In the genomic region with DNA sequence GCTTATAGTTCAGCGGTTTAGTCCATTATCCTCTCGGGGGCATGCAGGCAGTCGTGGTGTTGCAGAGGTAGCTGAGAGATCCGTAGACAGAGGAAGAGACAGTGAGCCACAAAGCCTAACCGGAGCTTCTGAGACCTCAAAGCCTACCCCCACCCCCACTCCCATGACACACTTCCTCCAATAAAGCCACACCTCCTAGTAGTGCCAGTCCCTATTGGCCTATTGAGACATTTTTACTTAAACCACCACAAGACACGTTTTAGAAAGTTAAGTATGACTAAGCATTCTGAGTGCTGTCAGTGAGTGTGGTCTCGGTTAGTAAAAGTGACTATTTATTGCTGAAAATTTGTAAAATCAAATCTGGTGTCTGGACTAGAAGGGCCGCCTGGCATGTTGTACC, we compare ENCODE assay signal across 12 mouse cellular contexts.
A peak's percentile ranks its signal among the peaks of the same experiment; 100 is the strongest.
DNase-seq lines count a peak whose midpoint lies in the region; ATAC-seq and TF ChIP-seq lines count a peak whose summit lies in the region.
"Had no signal": no experiment of that assay in that cellular context is flagged by ENCODE, and none has a peak within 500 bp of the region (broad histone marks: within the 10 kb centered on the region; RNA-seq: fewer than 3 reads in every experiment).

No protein-coding gene starts in this region.

- no peaks in the 10 kb centered on the region for H3K27me3 ChIP-seq in lung, embryonic 15.5 days
- H3K27me3 ChIP-seq in forebrain, embryonic 11.5 days (ENCODE audit: control insufficient read depth, insufficient read depth, low read length), result no peaks in the 10 kb centered on the region
- H3K27me3 ChIP-seq: limb, embryonic 12.5 days had no signal

- peak overlapping the region; percentile 2 for H3K4me3 ChIP-seq in bone marrow, adult 2 months (replicated peaks; ENCODE audit: control insufficient read depth, low read depth, low read length)
- no peak overlapping the region for H3K4me3 ChIP-seq in lung, embryonic 15.5 days
- H3K4me3 ChIP-seq in forebrain, embryonic 11.5 days (ENCODE audit: low read depth, low read length), result no peak overlapping the region
- H3K4me3 ChIP-seq: erythroblast, embryonic 14.5 days; limb, embryonic 12.5 days had no signal

- no peaks in the 10 kb centered on the region for H3K9me3 ChIP-seq in lung, embryonic 15.5 days
- H3K9me3 ChIP-seq in forebrain, embryonic 11.5 days (ENCODE audit: control insufficient read depth, low read length), result no peaks in the 10 kb centered on the region
- H3K9me3 ChIP-seq: limb, embryonic 12.5 days had no signal

- no peak for ATAC-seq in lung, embryonic 15.5 days (ENCODE audit: borderline replicate concordance, extremely low read depth, low FRiP score, low TSS enrichment)
- no peak for ATAC-seq in forebrain, embryonic 11.5 days (replicated peaks; ENCODE audit: low FRiP score)

- H3K4me1 ChIP-seq in bone marrow, adult 2 months (ENCODE audit: control insufficient read depth, insufficient read depth, low read length), result peaks cover 6% of the 10 kb centered on the region; the same call in 1 of the 2 replicates
- peaks cover 29% of the 10 kb centered on the region for H3K4me1 ChIP-seq in lung, embryonic 15.5 days
- no peaks in the 10 kb centered on the region for H3K4me1 ChIP-seq in forebrain, embryonic 11.5 days (replicated peaks; ENCODE audit: control insufficient read depth, insufficient read depth, low read length)

- no peak overlapping the region for H3K9ac ChIP-seq in lung, embryonic 15.5 days
- no peak overlapping the region for H3K9ac ChIP-seq in forebrain, embryonic 11.5 days (ENCODE audit: low read length)
- H3K9ac ChIP-seq: limb, embryonic 12.5 days had no signal

- no peak for TF ChIP-seq CTCF in bone marrow, adult 2 months (IDR thresholded peaks at IDR 0.05; ENCODE audit: control insufficient read depth, insufficient read depth, low read length)

- H3K36me3 ChIP-seq in lung, embryonic 15.5 days, result no peaks in the 10 kb centered on the region
- H3K36me3 ChIP-seq in forebrain, embryonic 11.5 days (ENCODE audit: control insufficient read depth, insufficient read depth, low read length), result no peaks in the 10 kb centered on the region
- H3K36me3 ChIP-seq: limb, embryonic 12.5 days had no signal

- no peak overlapping the region for H3K27ac ChIP-seq in bone marrow, adult 2 months (ENCODE audit: control insufficient read depth, insufficient read depth, low read depth, low read length, poor library complexity)
- H3K27ac ChIP-seq in lung, embryonic 15.5 days, result 0 out of 2 replicates have a peak overlapping the region, but pooled peaks have one; percentile 84
- no peak overlapping the region for H3K27ac ChIP-seq in forebrain, embryonic 11.5 days (ENCODE audit: low read depth, low read length)
- H3K27ac ChIP-seq: limb, embryonic 12.5 days; stomach, postnatal 0 days had no signal

- H3K4me2 ChIP-seq in lung, embryonic 15.5 days, result no peak overlapping the region
- H3K4me2 ChIP-seq in forebrain, embryonic 11.5 days (ENCODE audit: low read depth, low read length, severe bottlenecking), result no peak overlapping the region
- H3K4me2 ChIP-seq: limb, embryonic 12.5 days had no signal

- DNase-seq in A20 (ENCODE audit: low read depth, low spot score), result peak; percentile 12
- peak; percentile 5 for DNase-seq in skeletal muscle tissue, adult 2 months (ENCODE audit: low read depth, low spot score)
- DNase-seq in gastrocnemius, postnatal 4 days (ENCODE audit: low spot score in 2 of 2), result no peak
- no peak for DNase-seq in layer of hippocampus, adult 11-12 months (ENCODE audit: low spot score)
- DNase-seq in forebrain, embryonic 11.5 days (ENCODE audit: low spot score), result no peak
- DNase-seq in testis, postnatal 10 days (ENCODE audit: low spot score), result no peak
- DNase-seq: kidney, adult 18-20 months had no signal

- TF ChIP-seq POLR2A in bone marrow, adult 2 months (IDR thresholded peaks at IDR 0.05; ENCODE audit: borderline replicate concordance, control insufficient read depth, low read depth, low read length), result 0 out of 2 replicates have a peak, but pooled peaks have one; percentile 23

- WGBS in bone marrow, adult 2 months, result 3% methylated on average over 8 of the region's 8 CpGs
- WGBS in lung, embryonic 15.5 days, result 85% methylated on average over 8 of the region's 8 CpGs
- 87% methylated on average over 8 of the region's 8 CpGs for WGBS in forebrain, embryonic 11.5 days

Comparison
In these comparisons a context has a peak if more than half of its experiments do, and no peak if none do; other contexts are left out.
1. DNase-seq: peak in A20 (single experiment) and skeletal muscle tissue, adult 2 months (single experiment); none in gastrocnemius, postnatal 4 days (0 of 2), layer of hippocampus, adult 11-12 months (single experiment), forebrain, embryonic 11.5 days (single experiment) and testis, postnatal 10 days (single experiment).